Mouse (Mus musculus): ENCODE measurements at regions not wholly inside any gene's neighbourhood (a gene's known extent, or its start where the extent isn't known, plus 50 kb on each side); places are given as distances from the start of the nearest gene placed in this dataset.
A peak's percentile ranks its signal among the peaks of the same experiment; 100 is the strongest.

DNA sequence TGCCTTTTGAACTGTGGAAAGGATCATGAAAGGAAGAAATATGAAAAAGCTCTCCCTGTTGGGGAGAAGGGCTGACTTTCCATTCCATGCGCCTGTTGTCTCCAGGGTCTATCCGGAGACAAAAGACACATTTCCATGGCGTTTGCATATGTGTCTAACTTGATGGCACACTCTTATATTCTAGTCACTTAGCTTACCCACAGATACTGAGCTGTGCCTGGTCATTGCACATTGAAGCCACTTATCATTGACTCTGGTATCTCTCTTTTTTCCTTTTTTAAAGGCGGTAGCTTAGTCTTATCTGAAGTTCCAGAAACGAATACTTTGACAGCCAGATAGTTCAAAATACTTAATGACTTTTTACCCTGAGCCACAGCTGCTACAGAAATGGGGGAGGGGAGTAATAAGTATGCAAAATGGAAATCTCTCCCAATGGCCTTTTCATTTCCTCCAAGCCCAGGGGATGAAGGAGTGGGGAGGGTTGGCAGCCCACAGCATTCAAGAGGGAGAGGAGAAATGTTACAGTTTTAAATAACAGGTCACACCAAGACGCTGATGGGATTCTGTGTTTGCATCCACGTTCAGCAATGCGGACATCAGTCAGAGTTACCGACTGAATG, 137.9 kb upstream of the Slc35f3 start:
- no peak for DNase-seq (ENCODE audit: low spot score in 2 of 2)

DNA sequence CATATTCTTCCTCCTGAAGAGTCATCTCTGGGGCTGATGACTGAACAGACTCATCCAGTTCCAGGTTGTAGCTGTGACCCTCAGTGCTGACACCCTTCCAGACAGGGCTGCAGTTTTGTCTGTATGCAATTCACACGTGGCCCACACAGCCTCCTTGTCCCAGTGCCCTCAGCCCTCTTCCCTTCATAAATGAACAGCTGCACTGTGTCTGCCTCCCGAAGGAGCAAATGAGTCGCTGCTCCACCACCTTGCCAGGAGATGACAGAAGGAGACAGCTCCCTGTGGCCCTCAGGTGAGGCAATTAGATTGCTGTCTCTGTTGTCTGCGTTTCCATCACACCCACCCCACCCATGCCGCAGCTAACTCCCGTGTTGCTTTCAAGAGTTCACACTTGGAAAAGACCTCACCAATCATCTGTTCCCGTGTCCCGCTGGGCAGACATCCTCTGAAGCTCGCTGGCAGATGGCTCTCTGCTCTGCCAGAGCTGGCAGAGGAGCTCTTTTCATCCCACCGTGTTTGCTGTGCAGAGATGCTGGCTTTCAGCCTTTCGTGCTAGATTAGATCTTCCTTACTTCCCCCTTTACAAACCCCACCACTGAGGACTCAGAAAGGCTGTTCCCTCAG, 135.5 kb upstream of the Slc35f3 start:
- peak; percentile 48 to 52 for DNase-seq (ENCODE audit: low spot score in 2 of 2)

DNA sequence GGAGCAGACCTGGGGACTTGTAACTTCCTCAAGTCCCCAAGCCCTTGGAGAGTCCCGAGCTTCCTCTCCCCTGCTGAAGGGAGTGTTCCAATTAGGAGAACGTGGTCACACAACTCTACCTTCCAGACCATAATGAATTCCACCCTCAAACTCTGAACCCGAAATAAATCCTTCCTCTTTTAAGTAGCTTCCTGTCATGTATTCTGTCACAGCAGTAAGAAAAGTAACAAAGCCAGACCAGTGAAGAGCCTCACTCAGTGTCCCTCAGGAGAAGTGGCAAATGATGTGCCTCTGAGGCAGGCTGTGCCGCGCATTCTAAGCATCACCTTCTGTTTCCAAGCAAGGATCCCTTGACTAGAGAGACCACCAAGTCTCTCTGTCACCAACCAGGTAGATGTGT, 134.4 kb upstream of the Slc35f3 start:
- DNase-seq (ENCODE audit: low spot score in 2 of 2), result no peak

DNA sequence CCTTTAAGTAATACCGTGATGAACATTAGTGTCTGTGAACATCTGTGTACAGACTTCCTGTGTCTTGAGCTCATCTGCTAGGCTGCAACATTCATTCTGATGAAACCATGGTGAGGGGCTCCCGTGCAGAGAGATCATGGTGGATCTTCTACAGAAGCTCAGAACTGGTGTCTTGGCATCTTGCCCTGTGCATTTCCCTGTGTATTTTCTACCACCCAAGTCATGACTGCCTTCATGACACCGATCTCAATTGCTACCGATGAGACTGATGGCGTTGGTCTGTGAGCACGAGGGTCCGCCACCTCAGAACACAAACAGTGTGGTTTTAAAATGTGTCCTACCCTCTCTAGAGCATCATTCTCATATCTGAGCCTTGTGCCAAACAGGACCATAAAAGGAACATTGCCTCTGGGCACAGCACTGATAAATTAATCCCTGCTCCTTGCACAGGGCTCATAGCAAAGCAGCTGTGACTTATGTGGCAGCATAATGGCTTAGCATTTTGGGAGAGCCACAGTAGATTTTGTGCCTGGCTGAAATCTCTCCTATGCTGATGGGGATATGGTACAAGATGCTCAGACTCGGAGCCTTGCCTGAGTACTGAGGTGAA, 132.8 kb upstream of the Slc35f3 start:
- DNase-seq (ENCODE audit: low spot score in 2 of 2), result no peak

DNA sequence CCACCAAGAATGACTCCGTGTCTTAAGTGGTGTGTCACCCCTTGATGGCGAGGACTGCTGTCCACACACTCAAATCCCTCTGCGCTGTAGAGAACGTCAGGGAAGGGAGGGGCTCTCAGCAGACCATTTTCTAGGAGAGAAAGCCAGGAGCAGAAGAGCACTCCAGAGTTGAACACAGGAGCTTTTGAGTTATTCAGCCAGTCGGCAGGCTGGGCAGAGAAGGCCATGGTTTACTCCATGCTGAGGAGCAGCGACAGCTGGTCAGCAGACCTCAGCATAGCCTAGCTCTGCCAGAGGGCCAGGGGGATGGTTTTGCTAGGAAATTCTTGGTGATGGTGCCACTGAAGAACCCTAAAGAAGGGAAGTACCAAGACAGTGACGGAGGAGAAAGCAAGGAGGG, 132.0 kb upstream of the Slc35f3 start:
- DNase-seq (ENCODE audit: low spot score in 2 of 2), result no peak

DNA sequence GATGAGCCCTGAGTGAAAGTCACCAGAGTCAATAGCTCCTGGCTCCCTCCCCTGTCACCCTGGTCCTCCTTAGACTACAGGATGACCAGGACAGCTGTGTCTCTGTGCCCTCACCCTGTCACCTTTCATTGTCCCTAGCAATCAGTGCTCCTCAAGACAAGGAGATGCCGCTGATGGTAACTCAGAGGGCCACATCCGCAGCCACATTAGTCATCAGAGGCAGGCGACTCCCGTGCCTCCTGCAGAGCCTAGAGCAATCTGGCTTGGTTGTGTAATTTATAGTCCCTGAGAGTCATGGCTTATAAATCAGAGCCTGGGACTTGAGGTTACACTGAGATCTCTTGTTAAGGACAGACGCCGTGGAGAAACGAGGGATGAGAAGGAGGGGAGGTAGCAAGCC, 123.9 kb upstream of the Slc35f3 start:
- no peak for DNase-seq (ENCODE audit: low spot score in 2 of 2)

DNA sequence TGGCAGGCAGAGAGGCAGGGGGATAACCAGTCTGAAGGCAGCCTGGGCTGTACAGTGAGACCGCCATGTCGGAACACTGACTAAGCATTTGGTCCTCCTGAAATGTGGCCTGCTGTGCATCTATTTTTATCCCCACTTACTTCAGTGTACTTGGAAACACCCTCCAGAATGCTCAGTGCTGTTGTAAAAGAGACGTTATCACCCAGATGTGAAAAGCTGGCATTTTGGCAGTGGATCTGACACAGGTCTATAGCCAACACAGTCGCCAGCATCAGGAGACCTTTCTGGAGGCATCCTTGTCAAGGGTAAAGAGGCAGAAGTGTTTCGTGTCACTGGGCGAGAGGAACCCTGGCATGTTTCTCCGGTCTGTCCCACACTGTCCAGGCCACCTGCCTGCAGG, 122.1 kb upstream of the Slc35f3 start:
- no peak for DNase-seq (ENCODE audit: low spot score in 2 of 2)

DNA sequence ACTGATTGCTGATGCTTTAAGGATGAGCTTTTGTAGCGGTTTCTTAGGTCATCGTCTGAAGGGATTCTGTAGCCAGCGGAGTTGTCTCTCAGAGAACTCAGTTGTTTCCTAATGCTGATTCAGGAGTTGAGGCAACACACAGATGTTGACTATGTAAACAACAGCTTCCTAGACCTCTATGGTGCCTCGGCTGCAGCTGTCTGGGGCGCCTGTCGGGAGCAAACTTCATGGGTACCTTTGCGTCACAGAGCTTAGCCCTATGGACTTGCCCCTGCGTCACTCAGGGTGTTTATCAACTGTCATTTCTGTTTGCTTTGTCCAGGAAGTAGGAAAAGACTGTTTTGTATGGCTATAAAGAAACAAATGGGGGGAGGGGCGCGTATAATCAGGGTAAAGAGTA, 120.5 kb upstream of the Slc35f3 start:
- DNase-seq (ENCODE audit: low spot score in 2 of 2), result no peak

DNA sequence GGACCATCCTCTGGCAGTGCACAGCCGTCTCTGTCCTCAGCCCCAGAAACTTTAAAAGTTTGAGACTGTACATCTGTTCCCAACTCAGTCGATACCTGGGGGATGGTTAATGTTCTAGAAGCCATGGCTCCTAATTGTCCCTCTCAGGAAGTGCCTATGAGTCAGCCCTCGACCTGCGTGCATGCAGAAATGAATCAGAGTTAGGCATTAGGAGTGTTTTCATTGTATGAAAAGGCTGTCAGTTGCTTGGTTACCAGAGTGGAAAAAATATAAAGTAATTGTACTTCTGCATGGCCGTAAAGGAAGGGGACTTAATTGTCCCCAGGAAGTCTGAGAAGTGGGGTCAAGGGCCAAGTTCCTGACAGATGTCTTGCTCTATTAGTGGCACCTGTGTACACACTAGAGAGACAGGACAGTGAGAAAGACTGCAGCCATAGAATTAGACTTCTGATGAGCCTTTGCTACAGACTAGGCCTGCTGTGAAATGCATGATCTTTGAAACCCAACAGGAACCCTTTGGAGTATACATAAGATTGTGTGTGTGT, 109.5 kb upstream of the Slc35f3 start:
- no peak for DNase-seq (ENCODE audit: low spot score in 2 of 2)

DNA sequence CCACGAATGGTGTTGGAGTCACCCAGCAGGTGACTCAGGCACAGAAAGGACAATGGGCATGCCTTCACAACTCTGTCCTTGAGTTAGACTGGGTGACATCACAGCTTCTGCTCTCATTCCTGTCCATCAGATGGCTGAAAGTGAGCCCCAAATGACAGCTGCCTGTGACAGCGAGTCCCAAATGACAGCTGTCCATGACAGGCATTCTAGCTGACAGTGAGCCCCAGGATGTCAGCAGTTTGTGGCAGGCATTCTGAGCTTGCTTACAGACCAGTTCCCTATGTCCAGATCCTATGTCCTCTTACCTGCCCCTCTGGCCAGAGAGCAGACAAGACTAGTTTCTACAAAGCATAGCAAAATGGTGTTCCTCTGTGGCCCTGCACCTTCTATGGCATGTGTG, 102.7 kb upstream of the Slc35f3 start:
- no peak for DNase-seq (ENCODE audit: low spot score in 2 of 2)

DNA sequence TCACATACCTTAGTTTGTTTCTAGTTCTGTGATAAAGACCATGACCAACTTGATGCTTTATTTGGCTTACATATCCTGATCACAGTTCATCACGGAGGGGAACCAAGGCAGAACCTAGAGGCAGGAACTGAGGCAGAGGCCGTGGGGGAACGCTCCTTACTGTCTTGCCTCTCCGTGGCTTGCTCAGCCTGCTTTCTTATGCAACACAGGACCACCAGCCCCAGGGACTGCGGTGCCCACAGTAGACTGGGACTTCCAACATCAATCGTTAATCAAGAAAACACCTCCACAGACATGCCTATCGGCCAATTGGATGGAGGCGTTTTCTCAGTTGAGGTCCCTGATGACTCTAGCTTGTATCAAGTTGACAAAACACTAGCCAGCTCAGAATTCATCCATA, 87.8 kb upstream of the Slc35f3 start:
- DNase-seq (ENCODE audit: low spot score in 2 of 2), result no peak

DNA sequence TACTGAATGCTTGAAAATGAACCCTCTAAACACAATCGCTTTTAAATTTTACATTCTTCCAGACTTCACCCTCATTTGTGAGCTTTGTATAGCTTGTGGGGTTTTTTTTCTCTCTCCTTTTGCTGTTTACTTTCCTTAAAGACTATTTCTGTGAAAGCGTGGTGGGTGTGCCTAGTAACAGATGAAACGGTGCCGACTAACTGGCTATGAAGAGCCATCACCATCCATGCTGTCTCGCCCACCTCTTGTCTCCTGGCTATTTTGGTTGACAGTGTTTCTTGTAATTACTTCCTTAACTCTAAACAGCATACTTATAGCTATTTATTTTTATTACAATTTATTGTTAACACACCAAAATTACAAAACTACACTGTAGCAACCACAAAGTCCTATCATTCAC, 85.6 kb upstream of the Slc35f3 start:
- DNase-seq (ENCODE audit: low spot score in 2 of 2), result peak in 1 of 2 experiments; percentile 36

DNA sequence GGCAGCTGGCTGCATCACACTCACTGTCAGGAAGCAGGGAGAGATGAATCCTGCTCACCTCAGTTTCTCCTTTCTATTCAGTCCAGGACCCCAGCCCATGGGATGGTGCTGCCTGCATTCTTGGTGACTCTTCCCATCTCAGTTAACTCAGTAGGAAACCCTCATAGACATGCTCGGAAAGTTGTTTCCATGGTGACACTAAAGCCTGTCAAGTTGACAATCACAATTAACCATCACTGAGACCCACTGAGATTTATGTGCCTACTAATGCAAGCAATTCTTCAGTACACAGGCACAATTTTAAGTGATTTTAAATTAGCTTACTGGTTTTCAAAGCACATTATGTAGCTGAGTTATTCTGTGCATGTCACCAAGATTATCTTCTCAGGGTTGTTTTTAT, 83.8 kb upstream of the Slc35f3 start:
- DNase-seq (ENCODE audit: low spot score in 2 of 2), result no peak

DNA sequence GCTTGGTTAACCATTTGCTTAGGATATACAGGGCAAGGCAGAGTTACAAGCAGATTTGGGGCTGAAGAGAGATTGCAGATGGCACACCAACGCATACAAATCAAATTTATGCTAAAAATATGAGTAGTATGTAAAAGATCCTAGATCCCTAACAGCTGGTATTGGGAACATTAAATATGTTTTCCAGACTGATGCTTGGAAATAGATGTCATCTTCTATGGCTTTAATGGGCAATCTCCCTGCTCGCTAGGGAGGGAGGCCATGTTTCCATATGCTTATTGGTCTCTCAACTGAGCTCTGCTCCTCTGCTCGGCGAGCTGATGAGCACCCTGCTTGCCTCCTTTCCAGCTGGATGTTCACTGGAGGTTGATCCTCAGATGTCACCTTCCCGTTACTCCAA, 82.0 kb upstream of the Slc35f3 start:
- no peak for DNase-seq (ENCODE audit: low spot score in 2 of 2)

DNA sequence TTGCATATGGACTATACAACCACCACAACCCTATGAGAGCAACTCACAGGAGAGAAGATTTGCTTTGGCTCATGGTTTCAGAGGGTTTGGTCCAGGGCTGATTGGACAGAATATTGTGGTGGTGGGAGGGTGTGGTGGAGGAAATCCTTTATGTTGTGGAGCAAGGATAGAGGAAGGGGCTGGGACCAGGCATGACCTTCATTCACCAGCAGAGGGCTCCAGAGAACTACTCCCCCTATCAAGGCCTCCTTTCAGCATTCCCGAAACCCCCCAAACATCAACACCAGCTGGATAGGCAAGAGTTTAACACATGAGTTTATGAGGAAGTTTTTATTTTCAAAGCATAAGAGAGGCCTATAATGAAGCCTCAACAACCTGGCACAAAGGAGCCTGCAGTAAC, 76.7 kb upstream of the Slc35f3 start:
- no peak for DNase-seq (ENCODE audit: low spot score in 2 of 2)

DNA sequence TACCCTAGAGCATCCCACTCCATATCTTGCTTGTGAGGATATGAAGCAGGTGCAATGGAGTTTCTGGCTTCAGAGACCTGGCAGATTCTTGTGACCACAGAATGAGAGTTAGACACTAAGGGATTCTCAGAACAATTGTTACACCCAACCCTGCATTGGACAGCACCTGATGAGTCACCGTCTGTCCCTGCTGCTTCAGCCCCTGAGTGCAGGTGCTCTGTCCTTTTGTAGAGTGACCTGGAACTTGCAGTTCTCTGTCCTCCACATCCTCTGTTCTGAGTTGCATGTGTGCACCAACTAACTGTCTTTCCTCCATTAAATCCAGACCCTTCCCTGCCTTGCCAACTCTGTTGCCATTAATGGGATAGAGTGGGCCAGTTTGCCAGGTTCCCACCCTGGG, 66.6 kb upstream of the Slc35f3 start:
- no peak for DNase-seq (ENCODE audit: low spot score in 2 of 2)

DNA sequence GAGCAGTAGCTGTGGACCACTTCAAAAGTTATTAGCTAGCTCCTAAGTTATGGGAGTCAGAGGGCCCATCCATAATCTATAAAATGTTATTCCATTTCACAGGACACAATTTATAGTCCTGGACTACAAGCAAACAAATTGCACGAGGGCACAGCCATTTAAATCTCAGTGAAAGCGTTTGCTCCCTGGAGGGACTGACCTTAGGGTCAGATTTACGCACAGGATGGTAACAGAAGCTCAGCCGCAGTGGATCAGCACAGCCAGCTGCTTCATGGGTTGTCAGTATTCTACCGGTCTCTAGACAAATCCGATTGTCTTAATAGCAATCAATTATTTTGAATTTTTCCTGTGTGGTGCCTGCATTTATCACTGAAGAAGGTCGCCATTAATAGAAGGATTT, 65.8 kb upstream of the Slc35f3 start:
- DNase-seq (ENCODE audit: low spot score in 2 of 2), result no peak

DNA sequence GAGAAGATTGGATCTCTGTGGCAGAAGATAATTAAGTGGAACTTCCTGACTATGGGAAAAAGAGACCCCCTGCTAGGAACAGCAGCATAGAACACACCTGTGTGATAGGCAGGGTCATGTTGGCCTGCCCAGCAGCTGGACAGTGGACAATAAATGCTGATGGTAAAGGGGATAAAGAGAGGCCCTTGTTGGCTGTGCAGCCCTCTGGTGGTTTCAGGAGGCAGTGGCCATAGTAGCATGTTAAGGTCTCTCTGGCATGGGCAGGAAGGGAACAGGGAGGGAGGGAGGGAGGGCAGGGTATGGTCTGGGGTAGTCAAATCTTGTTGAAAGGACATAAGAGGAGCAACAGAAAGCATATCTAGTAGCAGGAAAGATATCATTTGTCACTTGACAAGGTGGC, 58.7 kb upstream of the Slc35f3 start:
- no peak for DNase-seq (ENCODE audit: low spot score in 2 of 2)

DNA sequence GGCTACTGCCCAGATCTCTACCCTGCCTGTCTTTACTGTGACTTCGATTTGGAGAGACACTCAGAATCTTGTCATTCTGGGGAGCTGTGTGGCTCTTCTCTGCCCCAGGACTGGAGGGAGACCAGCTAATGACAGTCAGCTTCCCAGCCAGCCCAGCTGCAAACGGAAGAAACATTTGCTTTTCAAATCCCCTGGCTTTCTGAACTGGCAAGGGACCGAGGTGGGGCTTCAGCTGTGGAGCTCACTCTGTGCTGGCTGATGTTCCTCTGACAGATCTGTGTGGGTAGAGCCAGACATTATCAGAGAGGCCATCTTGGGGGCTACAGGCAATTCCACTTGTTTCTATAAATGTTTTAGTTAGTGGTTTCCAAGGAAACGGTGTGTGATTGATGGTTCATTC, 54.0 kb upstream of the Slc35f3 start:
- no peak for DNase-seq (ENCODE audit: low spot score in 2 of 2)

Measured in frontal cortex, postnatal 10 days (tissue).